Mouse (Mus musculus): ENCODE data around the gene BC024978. TPM values are rescaled to one million over a fixed set of nuclear protein-coding genes. Genes with fewer than 3 reads are reported as not detected.
"Not testable (repeated sequence)": the region's sequence is repeated elsewhere in the genome, so short reads cannot be mapped to it uniquely, and the experiment has no call there.

Gene BC024978
- polyA plus RNA-seq, 1 experiment from 2014 or later = 3.2 TPM

DNA sequence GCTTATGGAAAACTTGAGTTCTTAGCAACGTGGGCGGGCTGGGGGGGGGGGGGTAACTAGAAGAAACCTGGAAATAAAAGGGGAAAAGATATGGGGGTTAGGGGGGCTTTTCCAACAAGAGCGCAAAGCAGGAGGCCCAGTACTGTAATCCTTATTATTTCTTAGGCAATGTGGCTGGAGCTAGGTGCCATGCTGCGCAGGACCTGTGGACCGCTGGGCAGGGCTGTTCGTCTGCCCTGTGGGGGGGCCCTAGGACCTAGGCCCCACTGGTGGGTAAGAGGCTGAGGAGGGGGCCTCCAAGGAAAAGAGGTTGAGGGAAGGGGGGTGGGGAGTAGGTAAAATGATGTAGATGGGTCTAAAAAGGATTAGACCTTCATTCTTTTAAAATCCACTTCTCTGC lies 37.7 kb downstream of the BC024978 start:
- peak overlapping the region; percentile 56; the same call in 1 of the 2 replicates for H3K27ac ChIP-seq (ENCODE audit: low read depth, low read length)
- ATAC-seq (peak; percentile 35), DNase-seq (ENCODE audit: low spot score) (peak; percentile 23)
- 2% methylated on average over 6 of the region's 6 CpGs for WGBS
- H3K4me2 ChIP-seq (ENCODE audit: low read length) = peak overlapping the region; percentile 68
- H3K9ac ChIP-seq (ENCODE audit: low read length) = peak overlapping the region; percentile 57
- H3K36me3 ChIP-seq (ENCODE audit: control insufficient read depth, insufficient read depth, low read length) = no peaks in the 10 kb centered on the region
- H3K4me3 ChIP-seq (ENCODE audit: low read depth, low read length) = peak overlapping the region; percentile 50
- H3K27me3 ChIP-seq (replicated peaks; ENCODE audit: control insufficient read depth, insufficient read depth, low read length) = no peaks in the 10 kb centered on the region
- H3K9me3 ChIP-seq (replicated peaks; ENCODE audit: control insufficient read depth, low read length) = no peaks in the 10 kb centered on the region
- H3K4me1 ChIP-seq (ENCODE audit: control insufficient read depth, insufficient read depth, low read length) = peaks cover 7% of the 10 kb centered on the region

DNA sequence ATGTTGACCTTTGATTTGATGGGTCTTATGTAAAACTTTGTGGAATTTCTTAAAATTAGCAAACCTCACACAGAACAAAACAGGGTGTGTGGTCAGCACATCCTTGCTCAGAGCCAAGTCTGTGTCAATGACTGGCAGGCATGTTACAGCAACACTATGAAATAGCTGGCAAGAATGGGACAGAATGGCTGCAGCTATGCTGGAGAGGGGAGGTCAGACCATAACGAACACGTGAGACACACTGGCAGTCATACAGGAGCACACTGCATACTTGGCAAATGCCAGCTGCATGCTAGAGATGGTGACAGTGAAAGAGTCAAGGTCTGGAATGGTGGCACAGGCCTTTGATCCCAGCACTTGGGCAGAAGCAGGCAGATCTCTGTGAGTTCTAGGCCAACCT lies 40.1 kb downstream of the BC024978 start:
- H3K4me2 ChIP-seq (ENCODE audit: low read length) = no peak overlapping the region
- ATAC-seq (no peak), DNase-seq (ENCODE audit: low spot score) (no peak)
- WGBS = 81% methylated on average over 2 of the region's 2 CpGs
- H3K4me3 ChIP-seq (ENCODE audit: low read depth, low read length) = no peak overlapping the region
- peaks cover 12% of the 10 kb centered on the region for H3K36me3 ChIP-seq (ENCODE audit: control insufficient read depth, insufficient read depth, low read length)
- H3K4me1 ChIP-seq (ENCODE audit: control insufficient read depth, insufficient read depth, low read length) = peaks cover 7% of the 10 kb centered on the region
- H3K27me3 ChIP-seq (replicated peaks; ENCODE audit: control insufficient read depth, insufficient read depth, low read length) = no peaks in the 10 kb centered on the region
- no peak overlapping the region for H3K9ac ChIP-seq (ENCODE audit: low read length)
- H3K9me3 ChIP-seq (replicated peaks; ENCODE audit: control insufficient read depth, low read length) = no peaks in the 10 kb centered on the region
- no peak overlapping the region for H3K27ac ChIP-seq (ENCODE audit: low read depth, low read length)

DNA sequence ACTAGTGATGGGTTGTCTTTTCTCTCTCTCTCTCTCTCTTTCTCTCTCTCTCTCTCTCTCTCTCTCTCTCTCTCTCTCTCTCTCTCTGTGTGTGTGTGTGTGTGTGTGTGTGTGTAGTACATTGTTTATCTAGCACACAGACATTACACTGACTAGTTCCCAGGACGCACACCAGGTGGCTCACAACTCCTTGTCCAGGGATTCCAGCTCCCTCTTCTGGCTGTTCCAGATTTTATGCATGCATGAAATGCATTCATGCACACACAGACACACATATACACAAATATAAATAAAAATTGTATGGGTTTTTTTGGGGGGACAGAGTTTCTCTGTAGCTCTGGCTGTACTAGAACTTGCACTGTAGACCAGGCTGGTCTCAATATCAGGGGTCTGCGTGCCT lies 41.9 kb downstream of the BC024978 start:
- H3K27ac ChIP-seq (ENCODE audit: low read depth, low read length) = no peak overlapping the region
- WGBS = 81% methylated on average over 2 of the region's 2 CpGs
- ATAC-seq (no peak), DNase-seq (ENCODE audit: low spot score) (no peak)
- H3K4me3 ChIP-seq (ENCODE audit: low read depth, low read length) = no peak overlapping the region
- no peaks in the 10 kb centered on the region for H3K27me3 ChIP-seq (replicated peaks; ENCODE audit: control insufficient read depth, insufficient read depth, low read length)
- H3K36me3 ChIP-seq (ENCODE audit: control insufficient read depth, insufficient read depth, low read length) = peaks cover 27% of the 10 kb centered on the region
- H3K9ac ChIP-seq (ENCODE audit: low read length) = no peak overlapping the region
- no peaks in the 10 kb centered on the region for H3K9me3 ChIP-seq (replicated peaks; ENCODE audit: control insufficient read depth, low read length)
- H3K4me1 ChIP-seq (ENCODE audit: control insufficient read depth, insufficient read depth, low read length) = peaks cover 7% of the 10 kb centered on the region
- no peak overlapping the region for H3K4me2 ChIP-seq (ENCODE audit: low read length)

DNA sequence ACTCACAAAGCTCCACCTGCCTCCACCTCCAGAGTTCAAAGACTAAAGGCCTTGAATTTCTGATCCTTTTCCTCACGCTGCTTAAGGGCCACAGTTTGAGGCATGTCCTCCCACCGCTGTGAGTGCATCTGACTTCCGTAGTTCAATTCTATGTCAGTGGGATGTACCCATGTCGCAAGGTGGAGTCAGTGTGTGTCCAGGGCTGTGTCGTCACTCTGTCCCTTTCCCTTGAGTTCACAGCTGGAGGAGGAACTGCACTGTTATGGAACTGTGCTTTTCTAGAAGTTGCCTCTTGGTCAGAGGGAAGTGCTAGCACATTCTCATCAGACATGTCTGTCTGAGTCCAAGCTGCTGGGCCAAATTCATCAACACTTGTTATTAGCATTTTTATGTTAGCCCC lies 43.0 kb downstream of the BC024978 start:
- H3K4me3 ChIP-seq (ENCODE audit: low read depth, low read length) = no peak overlapping the region
- peaks cover 30% of the 10 kb centered on the region for H3K36me3 ChIP-seq (ENCODE audit: control insufficient read depth, insufficient read depth, low read length)
- peaks cover 3% of the 10 kb centered on the region for H3K4me1 ChIP-seq (ENCODE audit: control insufficient read depth, insufficient read depth, low read length)
- no peak overlapping the region for H3K27ac ChIP-seq (ENCODE audit: low read depth, low read length)
- DNase-seq (ENCODE audit: low spot score) (no peak), ATAC-seq (no peak)
- no peaks in the 10 kb centered on the region for H3K27me3 ChIP-seq (replicated peaks; ENCODE audit: control insufficient read depth, insufficient read depth, low read length)
- no peaks in the 10 kb centered on the region for H3K9me3 ChIP-seq (replicated peaks; ENCODE audit: control insufficient read depth, low read length)
- WGBS = 95% methylated on average over 5 of the region's 5 CpGs
- no peak overlapping the region for H3K9ac ChIP-seq (ENCODE audit: low read length)
- no peak overlapping the region for H3K4me2 ChIP-seq (ENCODE audit: low read length)

DNA sequence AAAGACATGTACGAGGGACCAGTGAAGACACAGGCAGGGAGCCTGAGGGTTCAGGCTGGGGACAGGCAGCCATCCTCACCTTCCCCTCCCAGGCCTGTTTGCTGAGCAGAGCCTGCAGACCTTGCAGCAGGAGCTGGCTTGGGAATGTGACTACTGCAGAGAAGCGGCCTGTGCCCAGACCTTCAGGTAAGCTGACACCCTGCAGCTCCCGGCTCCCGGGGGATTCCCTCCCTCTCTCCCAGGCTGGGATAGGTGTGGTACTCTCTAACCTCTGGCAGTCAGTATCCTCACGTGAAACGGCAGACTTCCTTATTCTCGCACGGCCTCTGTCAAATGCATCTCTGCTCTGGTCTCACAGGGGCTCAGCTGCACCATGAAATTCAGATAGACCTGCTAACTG lies 47.6 kb downstream of the BC024978 start:
- Histone ChIP-seq H3K4me1 (ENCODE audit: control insufficient read depth, insufficient read depth, low read length) (no peaks in the 10 kb centered on the region), H3K9ac (ENCODE audit: low read length) (no peak overlapping the region), H3K9me3 (replicated peaks; ENCODE audit: control insufficient read depth, low read length) (no peaks in the 10 kb centered on the region), H3K27me3 (replicated peaks; ENCODE audit: control insufficient read depth, insufficient read depth, low read length) (no peaks in the 10 kb centered on the region), H3K36me3 (ENCODE audit: control insufficient read depth, insufficient read depth, low read length) (peaks cover 44% of the 10 kb centered on the region), H3K27ac (ENCODE audit: low read depth, low read length) (no peak overlapping the region), H3K4me2 (ENCODE audit: low read length) (no peak overlapping the region), H3K4me3 (ENCODE audit: low read depth, low read length) (no peak overlapping the region)
- WGBS = 77% methylated on average over 8 of the region's 8 CpGs
- ATAC-seq (no peak), DNase-seq (ENCODE audit: low spot score) (no peak)

DNA sequence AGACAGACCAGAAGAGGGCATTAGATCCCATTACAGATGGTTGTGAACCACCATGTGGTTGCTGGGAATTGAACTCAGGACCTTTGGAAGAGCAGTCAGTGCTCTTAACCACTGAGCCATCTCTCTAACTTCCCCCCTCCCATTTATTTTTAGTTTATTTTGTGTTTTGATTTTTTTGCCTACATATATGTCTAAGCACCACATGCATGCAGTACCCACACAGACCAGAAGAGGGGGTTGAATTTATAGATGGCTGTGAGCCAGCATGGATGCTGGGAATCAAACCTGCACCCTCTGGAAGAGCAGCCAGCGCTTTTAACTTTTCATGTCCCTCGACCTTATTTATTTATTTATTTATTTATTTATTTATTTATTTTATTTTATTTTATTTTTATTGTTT lies 48.5 kb downstream of the BC024978 start:
- not testable (repeated sequence) for H3K4me2 ChIP-seq (ENCODE audit: low read length); H3K27me3 ChIP-seq (replicated peaks; ENCODE audit: control insufficient read depth, insufficient read depth, low read length); H3K27ac ChIP-seq (ENCODE audit: low read depth, low read length); H3K9me3 ChIP-seq (replicated peaks; ENCODE audit: control insufficient read depth, low read length); H3K4me3 ChIP-seq (ENCODE audit: low read depth, low read length); H3K9ac ChIP-seq (ENCODE audit: low read length); DNase-seq (ENCODE audit: low spot score); H3K4me1 ChIP-seq (ENCODE audit: control insufficient read depth, insufficient read depth, low read length); ATAC-seq
- WGBS = 93% methylated on average over 2 of the region's 2 CpGs
- H3K36me3 ChIP-seq (ENCODE audit: control insufficient read depth, insufficient read depth, low read length) = peaks cover 44% of the 10 kb centered on the region

DNA sequence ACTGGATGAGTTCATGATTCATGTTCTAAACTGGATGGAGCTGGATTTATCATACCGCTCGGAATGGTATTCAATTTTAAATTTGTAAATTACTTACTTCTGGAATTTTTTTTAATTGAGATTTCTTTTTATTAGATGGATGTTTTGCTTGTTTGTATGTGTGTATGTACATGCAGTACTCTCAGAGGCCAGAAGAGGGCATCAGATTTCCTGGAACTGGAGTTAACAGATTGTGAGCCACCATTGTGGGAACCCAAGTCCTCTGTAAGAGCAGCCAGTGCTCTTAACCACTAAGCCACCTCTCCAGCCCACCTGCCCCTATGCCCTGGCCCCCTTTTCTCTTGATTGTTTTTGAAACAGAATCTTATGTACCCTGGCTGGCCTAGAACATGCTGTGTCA lies 53.6 kb downstream of the BC024978 start:
- no peak overlapping the region for H3K4me3 ChIP-seq (ENCODE audit: low read depth, low read length)
- H3K9ac ChIP-seq (ENCODE audit: low read length) = no peak overlapping the region
- no peak overlapping the region for H3K4me2 ChIP-seq (ENCODE audit: low read length)
- H3K4me1 ChIP-seq (ENCODE audit: control insufficient read depth, insufficient read depth, low read length) = no peaks in the 10 kb centered on the region
- no peak overlapping the region for H3K27ac ChIP-seq (ENCODE audit: low read depth, low read length)
- ATAC-seq (peak; percentile 37; the same call in 1 of the 2 replicates), DNase-seq (ENCODE audit: low spot score) (peak; percentile 52)
- no peaks in the 10 kb centered on the region for H3K9me3 ChIP-seq (replicated peaks; ENCODE audit: control insufficient read depth, low read length)
- 92% methylated on average over 2 of the region's 2 CpGs for WGBS
- H3K36me3 ChIP-seq (ENCODE audit: control insufficient read depth, insufficient read depth, low read length) = peaks cover 29% of the 10 kb centered on the region
- H3K27me3 ChIP-seq (replicated peaks; ENCODE audit: control insufficient read depth, insufficient read depth, low read length) = no peaks in the 10 kb centered on the region

DNA sequence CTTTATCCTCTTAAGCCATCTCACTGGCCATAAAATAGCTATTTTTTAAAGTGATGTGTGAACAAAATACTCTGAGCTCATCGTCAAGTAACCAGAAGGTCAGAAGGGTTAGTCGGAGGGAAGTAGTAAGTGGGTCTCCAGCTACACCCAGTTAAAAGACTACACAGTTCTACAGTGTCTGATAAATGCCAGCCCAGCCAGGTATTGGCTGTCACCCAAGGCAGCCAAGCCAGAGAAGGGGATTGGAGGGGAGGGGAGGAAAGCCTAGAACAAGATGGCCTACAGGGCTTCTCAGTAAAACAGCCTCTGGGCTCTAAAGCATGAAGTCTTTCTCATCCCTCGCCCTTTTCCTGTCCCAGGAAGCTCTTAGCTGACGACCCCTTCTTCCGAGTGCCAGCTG lies 54.3 kb downstream of the BC024978 start:
- Histone ChIP-seq H3K27ac (ENCODE audit: low read depth, low read length) (no peak overlapping the region), H3K36me3 (ENCODE audit: control insufficient read depth, insufficient read depth, low read length) (peaks cover 29% of the 10 kb centered on the region), H3K9ac (ENCODE audit: low read length) (no peak overlapping the region), H3K4me1 (ENCODE audit: control insufficient read depth, insufficient read depth, low read length) (no peaks in the 10 kb centered on the region), H3K27me3 (replicated peaks; ENCODE audit: control insufficient read depth, insufficient read depth, low read length) (no peaks in the 10 kb centered on the region), H3K4me2 (ENCODE audit: low read length) (no peak overlapping the region), H3K4me3 (ENCODE audit: low read depth, low read length) (no peak overlapping the region), H3K9me3 (replicated peaks; ENCODE audit: control insufficient read depth, low read length) (no peaks in the 10 kb centered on the region)
- DNase-seq (ENCODE audit: low spot score) (no peak), ATAC-seq (0 out of 2 replicates have a peak, but pooled peaks have one; percentile 42)
- WGBS = 83% methylated on average over 5 of the region's 5 CpGs

DNA sequence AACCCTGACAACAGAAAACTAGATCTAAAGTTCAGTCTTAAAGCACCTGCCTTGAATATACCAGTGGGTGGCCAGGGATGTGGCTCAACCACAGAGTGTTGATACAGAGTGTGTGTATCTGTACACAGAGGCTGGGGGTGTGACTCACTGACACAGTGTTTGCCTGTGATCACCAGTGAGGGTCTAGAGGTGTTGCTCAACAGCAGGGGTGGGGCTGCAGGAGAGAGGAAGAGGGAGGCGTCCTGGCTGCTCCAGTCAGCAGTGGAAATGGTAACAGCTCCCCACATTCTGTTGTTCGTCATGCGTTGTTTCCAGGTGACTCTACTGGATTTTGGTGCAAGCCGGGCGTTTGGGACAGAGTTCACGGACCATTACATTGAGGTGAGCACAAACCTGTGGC lies 56.4 kb downstream of the BC024978 start:
- H3K27me3 ChIP-seq (replicated peaks; ENCODE audit: control insufficient read depth, insufficient read depth, low read length) = no peaks in the 10 kb centered on the region
- no peak overlapping the region for H3K27ac ChIP-seq (ENCODE audit: low read depth, low read length)
- H3K4me2 ChIP-seq (ENCODE audit: low read length) = no peak overlapping the region
- no peaks in the 10 kb centered on the region for H3K4me1 ChIP-seq (ENCODE audit: control insufficient read depth, insufficient read depth, low read length)
- H3K9me3 ChIP-seq (replicated peaks; ENCODE audit: control insufficient read depth, low read length) = no peaks in the 10 kb centered on the region
- H3K36me3 ChIP-seq (ENCODE audit: control insufficient read depth, insufficient read depth, low read length) = peaks cover 15% of the 10 kb centered on the region
- H3K4me3 ChIP-seq (ENCODE audit: low read depth, low read length) = no peak overlapping the region
- 84% methylated on average over 6 of the region's 6 CpGs for WGBS
- ATAC-seq (no peak), DNase-seq (ENCODE audit: low spot score) (no peak)
- H3K9ac ChIP-seq (ENCODE audit: low read length) = no peak overlapping the region

Measured in forebrain, embryonic 14.5 days (tissue).